Mouse (Mus musculus) olfactory bulb, adult 2 months (tissue): Measurements from ENCODE around the gene Crybb1.

ENCODE experiments used
- CTCF ChIP-seq: fragments of 200-500 bp; IDR thresholded peaks from 2 replicates; pipeline ENCODE4 v1.5.1; 2012; ENCODE audit warnings: low read depth, mild to moderate bottlenecking, low read length, moderate library complexity; ENCODE audit not compliant: insufficient read depth
- POLR2A ChIP-seq: fragments of 200-500 bp; IDR thresholded peaks from 2 replicates; pipeline ENCODE4 v1.6.1; 2012; ENCODE audit warnings: mild to moderate bottlenecking, low read depth, low read length, moderate library complexity; ENCODE audit not compliant: insufficient read depth

- TF ChIP-seq POLR2A (no peak), CTCF (no peak)
Observed at GRCm38 (mm10) chr5:112212711-112213264, 42.8 kb upstream of the Crybb1 start.
